Mouse (Mus musculus): Measurements from ENCODE around the gene Zpbp2. TPM values are rescaled to one million over a fixed set of nuclear protein-coding genes. Genes with fewer than 3 reads are reported as not detected.

Zpbp2 gene
- not detected in 2 replicates for polyA plus RNA-seq (2015; fragmentation: Nextera tagmentation; extraction: Ambion mirVana)

GRCm38 (mm10) chr11:98550975-98551828, at the start of gene Zpbp2:
Gene Zpbp2, plus strand, starts transcription at chr11:98551097.
- peak within 1 kb of the TSS; percentile 66 for H3K27ac ChIP-seq
- no peaks in the 10 kb centered on the region for H3K9me3 ChIP-seq
- 1% methylated on average over 51 of the region's 51 CpGs for WGBS
- peaks cover 9% of the 10 kb centered on the region; the same call in 1 of the 2 replicates for H3K4me1 ChIP-seq
- H3K27me3 ChIP-seq, result peaks cover 42% of the 10 kb centered on the region
- ATAC-seq (ENCODE audit: insufficient number of reproducible peaks, insufficient read depth, low FRiP score, low TSS enrichment, low read depth), result peak; percentile 94
- peak within 1 kb of the TSS; percentile 81 for H3K4me2 ChIP-seq
- no peaks in the 10 kb centered on the region for H3K36me3 ChIP-seq
- peak within 1 kb of the TSS; percentile 79 for H3K9ac ChIP-seq
- H3K4me3 ChIP-seq, result peak within 1 kb of the TSS; percentile 80

GRCm38 (mm10) chr11:98504926-98505325, 46.0 kb upstream of the Zpbp2 start:
- no peaks in the 10 kb centered on the region for H3K36me3 ChIP-seq
- no peak overlapping the region for H3K27ac ChIP-seq
- no peaks in the 10 kb centered on the region for H3K4me1 ChIP-seq
- ATAC-seq (ENCODE audit: insufficient number of reproducible peaks, insufficient read depth, low FRiP score, low TSS enrichment, low read depth), result no peak
- 46% methylated on average over 3 of the region's 3 CpGs for WGBS
- H3K4me3 ChIP-seq, result no peak overlapping the region
- H3K9ac ChIP-seq, result no peak overlapping the region
- H3K9me3 ChIP-seq, result no peaks in the 10 kb centered on the region
- H3K27me3 ChIP-seq, result 0 out of 2 replicates have a peak, but pooled peaks cover 5% of the 10 kb centered on the region
- H3K4me2 ChIP-seq, result no peak overlapping the region

- H3K9me3 ChIP-seq, result no peaks in the 10 kb centered on the region
- WGBS, result 77% methylated on average over 7 of the region's 7 CpGs
- H3K36me3 ChIP-seq, result no peaks in the 10 kb centered on the region
- no peak overlapping the region for H3K27ac ChIP-seq
- no peaks in the 10 kb centered on the region for H3K27me3 ChIP-seq
- no peak overlapping the region for H3K4me3 ChIP-seq
- ATAC-seq (ENCODE audit: insufficient number of reproducible peaks, insufficient read depth, low FRiP score, low TSS enrichment, low read depth), result no peak
- H3K9ac ChIP-seq, result no peak overlapping the region
- no peaks in the 10 kb centered on the region for H3K4me1 ChIP-seq
- H3K4me2 ChIP-seq, result no peak overlapping the region
Measured at GRCm38 (mm10) chr11:98509434-98509833, 41.5 kb upstream of the Zpbp2 start.

GRCm38 (mm10) chr11:98510125-98510524, 40.8 kb upstream of the Zpbp2 start:
- H3K9ac ChIP-seq, result no peak overlapping the region
- H3K27me3 ChIP-seq, result no peaks in the 10 kb centered on the region
- H3K4me1 ChIP-seq, result no peaks in the 10 kb centered on the region
- no peak overlapping the region for H3K27ac ChIP-seq
- WGBS, result 76% methylated on average over 8 of the region's 8 CpGs
- no peak overlapping the region for H3K4me2 ChIP-seq
- no peak for ATAC-seq (ENCODE audit: insufficient number of reproducible peaks, insufficient read depth, low FRiP score, low TSS enrichment, low read depth)
- no peaks in the 10 kb centered on the region for H3K9me3 ChIP-seq
- no peaks in the 10 kb centered on the region for H3K36me3 ChIP-seq
- no peak overlapping the region for H3K4me3 ChIP-seq

- Histone ChIP-seq H3K4me2 (no peak overlapping the region), H3K9ac (no peak overlapping the region), H3K27me3 (0 out of 2 replicates have a peak, but pooled peaks cover 3% of the 10 kb centered on the region), H3K27ac (no peak overlapping the region), H3K4me3 (no peak overlapping the region), H3K4me1 (no peaks in the 10 kb centered on the region), H3K36me3 (no peaks in the 10 kb centered on the region), H3K9me3 (no peaks in the 10 kb centered on the region)
- no peak for ATAC-seq (ENCODE audit: insufficient number of reproducible peaks, insufficient read depth, low FRiP score, low TSS enrichment, low read depth)
- WGBS, result 90% methylated on average over 13 of the region's 13 CpGs
Measured at GRCm38 (mm10) chr11:98512881-98513280, 38.0 kb upstream of the Zpbp2 start.

GRCm38 (mm10) chr11:98513356-98513936, 37.5 kb upstream of the Zpbp2 start:
- no peak overlapping the region for H3K27ac ChIP-seq
- 78% methylated on average over 6 of the region's 6 CpGs for WGBS
- ATAC-seq (ENCODE audit: insufficient number of reproducible peaks, insufficient read depth, low FRiP score, low TSS enrichment, low read depth), result no peak
- no peaks in the 10 kb centered on the region for H3K9me3 ChIP-seq
- no peak overlapping the region for H3K4me2 ChIP-seq
- no peaks in the 10 kb centered on the region for H3K36me3 ChIP-seq
- H3K27me3 ChIP-seq, result 0 out of 2 replicates have a peak, but pooled peaks cover 3% of the 10 kb centered on the region
- no peaks in the 10 kb centered on the region for H3K4me1 ChIP-seq
- no peak overlapping the region for H3K9ac ChIP-seq
- no peak overlapping the region for H3K4me3 ChIP-seq

GRCm38 (mm10) chr11:98520468-98520867, 30.4 kb upstream of the Zpbp2 start:
- no peak overlapping the region for H3K27ac ChIP-seq
- 0 out of 2 replicates have a peak, but pooled peaks cover 3% of the 10 kb centered on the region for H3K27me3 ChIP-seq
- no peaks in the 10 kb centered on the region for H3K9me3 ChIP-seq
- no peaks in the 10 kb centered on the region for H3K36me3 ChIP-seq
- H3K4me2 ChIP-seq, result no peak overlapping the region
- peaks cover 6% of the 10 kb centered on the region; the same call in 1 of the 2 replicates for H3K4me1 ChIP-seq
- 0 out of 2 replicates have a peak, but pooled peaks have one; percentile 43 for ATAC-seq (ENCODE audit: insufficient number of reproducible peaks, insufficient read depth, low FRiP score, low TSS enrichment, low read depth)
- H3K4me3 ChIP-seq, result no peak overlapping the region
- no peak overlapping the region for H3K9ac ChIP-seq
- WGBS, result 17% methylated on average over 10 of the region's 10 CpGs

- no peak overlapping the region for H3K4me2 ChIP-seq
- no peaks in the 10 kb centered on the region for H3K36me3 ChIP-seq
- peaks cover 6% of the 10 kb centered on the region; the same call in 1 of the 2 replicates for H3K4me1 ChIP-seq
- WGBS, result 51% methylated on average over 4 of the region's 4 CpGs
- H3K27me3 ChIP-seq, result no peaks in the 10 kb centered on the region
- H3K9ac ChIP-seq, result no peak overlapping the region
- no peaks in the 10 kb centered on the region for H3K9me3 ChIP-seq
- H3K27ac ChIP-seq, result no peak overlapping the region
- no peak overlapping the region for H3K4me3 ChIP-seq
- ATAC-seq (ENCODE audit: insufficient number of reproducible peaks, insufficient read depth, low FRiP score, low TSS enrichment, low read depth), result no peak
Measured at GRCm38 (mm10) chr11:98525140-98525539, 25.8 kb upstream of the Zpbp2 start.

- WGBS, result 73% methylated on average over 10 of the region's 10 CpGs
- no peak for ATAC-seq (ENCODE audit: insufficient number of reproducible peaks, insufficient read depth, low FRiP score, low TSS enrichment, low read depth)
Measured at GRCm38 (mm10) chr11:98526824-98527461, 24.0 kb upstream of the Zpbp2 start.

GRCm38 (mm10) chr11:98537480-98538034, 13.3 kb upstream of the Zpbp2 start:
- H3K36me3 ChIP-seq, result no peaks in the 10 kb centered on the region
- no peak for ATAC-seq (ENCODE audit: insufficient number of reproducible peaks, insufficient read depth, low FRiP score, low TSS enrichment, low read depth)
- no peak overlapping the region for H3K4me2 ChIP-seq
- H3K9ac ChIP-seq, result no peak overlapping the region
- no peaks in the 10 kb centered on the region for H3K9me3 ChIP-seq
- no peaks in the 10 kb centered on the region for H3K4me1 ChIP-seq
- H3K27ac ChIP-seq, result no peak overlapping the region
- peaks cover 18% of the 10 kb centered on the region for H3K27me3 ChIP-seq
- no peak overlapping the region for H3K4me3 ChIP-seq

More at GRCm38 (mm10) chr11:98526824-98527461, 24.0 kb upstream of the Zpbp2 start:
- Histone ChIP-seq H3K9ac (no peak overlapping the region), H3K4me1 (no peaks in the 10 kb centered on the region), H3K4me3 (no peak overlapping the region), H3K9me3 (no peaks in the 10 kb centered on the region), H3K4me2 (no peak overlapping the region), H3K27ac (no peak overlapping the region), H3K27me3 (no peaks in the 10 kb centered on the region), H3K36me3 (no peaks in the 10 kb centered on the region)

- ATAC-seq (ENCODE audit: insufficient number of reproducible peaks, insufficient read depth, low FRiP score, low TSS enrichment, low read depth), result no peak
- WGBS, result 83% methylated on average over 5 of the region's 5 CpGs
- Histone ChIP-seq H3K27ac (no peak overlapping the region), H3K36me3 (no peaks in the 10 kb centered on the region), H3K4me1 (peaks cover 2% of the 10 kb centered on the region; the same call in 1 of the 2 replicates), H3K4me2 (no peak overlapping the region), H3K27me3 (peaks cover 36% of the 10 kb centered on the region), H3K9me3 (no peaks in the 10 kb centered on the region), H3K9ac (no peak overlapping the region), H3K4me3 (no peak overlapping the region)
Measured at GRCm38 (mm10) chr11:98540319-98540718, 10.6 kb upstream of the Zpbp2 start.
